Mouse (Mus musculus): ENCODE measurements around the gene Slc34a1.

DNA sequence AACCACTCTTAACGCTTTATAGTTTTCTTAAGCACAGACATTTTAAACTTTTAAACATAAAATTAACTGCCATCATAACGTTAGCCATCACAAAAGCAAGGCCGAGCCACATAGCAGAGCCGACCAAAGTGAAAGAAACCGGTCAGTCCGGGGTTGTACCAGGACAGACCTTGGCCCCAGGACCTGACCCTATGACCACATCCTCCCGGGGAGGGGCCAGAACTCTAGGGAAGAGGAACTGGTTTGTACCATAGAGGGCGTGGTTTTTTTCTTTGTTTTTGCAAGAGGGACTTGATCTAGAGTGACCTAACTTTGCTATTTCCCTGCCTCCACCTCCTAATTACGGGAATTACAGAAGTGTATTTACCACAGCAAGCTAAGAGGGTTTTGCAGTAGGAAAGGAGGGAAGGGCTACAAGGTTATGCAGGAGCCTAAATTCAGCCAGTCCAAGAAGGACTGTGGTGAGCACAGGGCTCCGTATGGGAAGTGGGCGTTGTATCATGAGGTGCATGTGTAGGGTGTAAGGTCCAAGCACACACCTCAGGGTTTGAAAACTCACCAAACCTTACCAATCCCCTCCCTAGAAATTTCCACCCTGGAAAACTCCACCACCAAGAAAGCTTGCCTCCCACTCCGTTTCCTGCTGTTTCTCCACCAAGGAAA lies 31.4 kb downstream of the Slc34a1 start:
- TF ChIP-seq CTCF (IDR thresholded peaks at IDR 0.05; ENCODE audit: control insufficient read depth, insufficient read depth, low read length) (no peak), POLR2A (IDR thresholded peaks at IDR 0.05; ENCODE audit: borderline replicate concordance, control insufficient read depth, low read depth, low read length) (no peak)

Measured in bone marrow, adult 2 months (tissue).